Mouse (Mus musculus): ENCODE data around the gene Arl4d. TPM values are rescaled to one million over a fixed set of nuclear protein-coding genes. Genes with fewer than 3 reads are reported as not detected.
"Not testable (repeated sequence)": the region's sequence is repeated elsewhere in the genome, so short reads cannot be mapped to it uniquely, and the experiment has no call there.

Arl4d gene
- polyA plus RNA-seq (2015; fragmentation: Nextera tagmentation; extraction: Ambion mirVana) = 3.0 and 3.1 TPM in 2 replicates

- DNase-seq (ENCODE audit: low spot score) = peak; percentile 95
These were observed at the start of gene Arl4d for GRCm38 (mm10) chr11:101664825-101665635. TSS of gene Arl4d (plus strand) at chr11:101665541.

- DNase-seq (ENCODE audit: low spot score) = no peak
These were observed 49.2 kb upstream of the Arl4d start for GRCm38 (mm10) chr11:101616104-101616503.

- DNase-seq (ENCODE audit: low spot score) = no peak
These were observed 48.2 kb upstream of the Arl4d start for GRCm38 (mm10) chr11:101616948-101617767.

GRCm38 (mm10) chr11:101617849-101618248 lies 47.5 kb upstream of the Arl4d start:
- DNase-seq (ENCODE audit: low spot score) = peak; percentile 51

GRCm38 (mm10) chr11:101618596-101618995 lies 46.7 kb upstream of the Arl4d start:
- DNase-seq (ENCODE audit: low spot score) = no peak

- DNase-seq (ENCODE audit: low spot score) = not testable (repeated sequence)
These were observed 45.2 kb upstream of the Arl4d start for GRCm38 (mm10) chr11:101620022-101620655.

GRCm38 (mm10) chr11:101626649-101626994 lies 38.7 kb upstream of the Arl4d start:
- no peak for DNase-seq (ENCODE audit: low spot score)

- DNase-seq (ENCODE audit: low spot score) = peak; percentile 89
These were observed 38.1 kb upstream of the Arl4d start, which contains the start of gene Rdm1 for GRCm38 (mm10) chr11:101626995-101627856. TSS of gene Rdm1 (plus strand) at chr11:101627195.

- DNase-seq (ENCODE audit: low spot score) = peak; percentile 91
These were observed 37.3 kb upstream of the Arl4d start for GRCm38 (mm10) chr11:101627857-101628559.

- not testable (repeated sequence) for DNase-seq (ENCODE audit: low spot score)
These were observed 36.5 kb upstream of the Arl4d start for GRCm38 (mm10) chr11:101628733-101629417.

GRCm38 (mm10) chr11:101635660-101636059 lies 29.7 kb upstream of the Arl4d start:
- DNase-seq (ENCODE audit: low spot score) = no peak

- no peak for DNase-seq (ENCODE audit: low spot score)
These were observed 25.6 kb upstream of the Arl4d start for GRCm38 (mm10) chr11:101639761-101640160.

GRCm38 (mm10) chr11:101640857-101641709 lies 24.3 kb upstream of the Arl4d start:
- DNase-seq (ENCODE audit: low spot score) = peak; percentile 72

- peak; percentile 69 for DNase-seq (ENCODE audit: low spot score)
These were observed 23.4 kb upstream of the Arl4d start for GRCm38 (mm10) chr11:101641710-101642642.

GRCm38 (mm10) chr11:101642931-101643330 lies 22.4 kb upstream of the Arl4d start:
- no peak for DNase-seq (ENCODE audit: low spot score)

- no peak for DNase-seq (ENCODE audit: low spot score)
These were observed 20.8 kb upstream of the Arl4d start for GRCm38 (mm10) chr11:101644591-101644990.

GRCm38 (mm10) chr11:101645043-101645410 lies 20.3 kb upstream of the Arl4d start:
- not testable (repeated sequence) for DNase-seq (ENCODE audit: low spot score)
